Mouse (Mus musculus): Measurements from ENCODE around the gene Wnt7a.

GRCm38 (mm10) chr6:91372977-91373376 is 38.2 kb downstream of the Wnt7a start:
- no peak for TF ChIP-seq CTCF (IDR thresholded peaks at IDR 0.05; ENCODE audit: insufficient read depth, low read depth, low read length)
- TF ChIP-seq POLR2A (IDR thresholded peaks at IDR 0.05; ENCODE audit: insufficient read depth, low read depth, low read length) = no peak
